Mouse (Mus musculus) hindbrain, postnatal 0 days (tissue): ENCODE measurements around the gene Tada1. TPM values are rescaled to one million over a fixed set of nuclear protein-coding genes. Genes with fewer than 3 reads are reported as not detected.

Source experiments
- ATAC-seq: fragments of 200-750 bp; cut with Nextera tagmentation; 2 replicates; pipeline ENCODE4 v1.8.0; 2017; ENCODE audit warnings: mild to moderate bottlenecking, moderate TSS enrichment, moderate library complexity
- DNase-seq: peaks from one replicate; pipeline ENCODE4 v3.0.0-alpha.2; 2015; ENCODE audit warnings: low spot score
- H3K27ac ChIP-seq: fragments of 300-500 bp; sonication (generic); 2 replicates; pipeline ENCODE4 v1.5.1; 2014; ENCODE audit warnings: mild to moderate bottlenecking
- H3K27me3 ChIP-seq: fragments of 300-500 bp; sonication (generic); 2 replicates; pipeline ENCODE4 v1.6.1; 2014; ENCODE audit warnings: low read length, mixed read lengths; ENCODE audit not compliant: insufficient read depth
- H3K36me3 ChIP-seq: fragments of 300-500 bp; sonication (generic); 2 replicates; pipeline ENCODE4 v1.6.1; 2014; ENCODE audit warnings: low read length, mixed read lengths; ENCODE audit not compliant: insufficient read depth
- H3K4me1 ChIP-seq: fragments of 300-500 bp; sonication (generic); 2 replicates; pipeline ENCODE4 v1.6.1; 2014; ENCODE audit warnings: antibody characterized with exemption, low read length, mixed read lengths; ENCODE audit not compliant: insufficient read depth
- H3K4me2 ChIP-seq: fragments of 300-500 bp; sonication (generic); 2 replicates; pipeline ENCODE4 v1.6.1; 2014; ENCODE audit warnings: low read depth, mild to moderate bottlenecking, low read length, moderate library complexity, mixed read lengths
- H3K4me3 ChIP-seq: fragments of 300-500 bp; sonication (generic); 2 replicates; pipeline ENCODE4 v1.5.1; 2014; ENCODE audit warnings: low read length
- H3K9ac ChIP-seq: fragments of 300-500 bp; sonication (generic); replicated peaks from 2 replicates; pipeline ENCODE4 v1.6.1; 2014; ENCODE audit warnings: mild to moderate bottlenecking, low read length, moderate library complexity, mixed read lengths
- H3K9me3 ChIP-seq: fragments of 300-500 bp; sonication (generic); 2 replicates; pipeline ENCODE4 v1.6.1; 2016; ENCODE audit warnings: low read length, mixed read lengths
- CTCF ChIP-seq: IDR thresholded peaks from 2 replicates; pipeline ENCODE4 v1.5.1; 2016; ENCODE audit warnings: antibody characterized with exemption, control low read depth, low read depth
- WGBS: fragments of 180-500 bp; shearing (Covaris S2); extraction: QIAGEN DNeasy Blood & Tissue Kit; methylation state at CpG from one replicate; pipeline ENCODE4 v1.1.7; 2014; 5-methylcytosine and 5-hydroxymethylcytosine counted together
- polyA plus RNA-seq: library from polyadenylated mRNA; unstranded; fragments of >200 nt; fragmentation: Nextera tagmentation; extraction: Ambion mirVana; gene quantifications from 2 replicates; pipeline ENCODE4 v1.2.1, GENCODE M21; 2015
- total RNA-seq: library from RNA; depleted of rRNA; stranded (reverse); fragments of >200 nt; gene quantifications from 2 replicates; pipeline ENCODE4 v1.2.3, GENCODE M21; 2014; rRNA removed

Tada1 gene
- total and polyA plus RNA-seq, 2 experiments from 2014 or later: 51.5 to 52.7 TPM

DNA sequence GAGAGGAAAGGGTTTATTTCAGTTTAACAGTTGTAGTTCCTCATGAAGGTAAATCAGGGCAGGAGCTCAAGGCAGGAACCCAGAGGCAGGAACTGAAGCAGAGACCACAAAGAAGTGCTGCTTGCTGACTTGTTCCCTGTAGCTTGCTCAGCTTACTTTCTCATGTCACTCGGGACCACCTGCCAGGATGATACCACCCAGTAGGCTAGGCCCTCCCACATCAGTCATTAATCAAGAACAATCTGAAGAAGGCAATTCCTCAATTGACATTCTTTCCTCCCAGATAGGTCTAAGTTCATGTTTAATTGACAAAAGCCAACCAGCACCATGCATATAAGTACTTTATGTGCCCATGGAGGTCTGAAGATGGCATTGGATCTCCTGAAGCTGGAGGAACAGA is 32.6 kb downstream of the Tada1 start:
- ATAC-seq (no peak), DNase-seq (no peak)
- Histone ChIP-seq H3K4me2 (no peak overlapping the region), H3K36me3 (no peaks in the 10 kb centered on the region), H3K27ac (no peak overlapping the region), H3K4me3 (no peak overlapping the region), H3K9me3 (no peaks in the 10 kb centered on the region), H3K9ac (no peak overlapping the region), H3K27me3 (no peaks in the 10 kb centered on the region), H3K4me1 (no peaks in the 10 kb centered on the region)
- WGBS: 92% methylated on average over 1 of the region's 1 CpGs
- no peak for TF ChIP-seq CTCF

DNA sequence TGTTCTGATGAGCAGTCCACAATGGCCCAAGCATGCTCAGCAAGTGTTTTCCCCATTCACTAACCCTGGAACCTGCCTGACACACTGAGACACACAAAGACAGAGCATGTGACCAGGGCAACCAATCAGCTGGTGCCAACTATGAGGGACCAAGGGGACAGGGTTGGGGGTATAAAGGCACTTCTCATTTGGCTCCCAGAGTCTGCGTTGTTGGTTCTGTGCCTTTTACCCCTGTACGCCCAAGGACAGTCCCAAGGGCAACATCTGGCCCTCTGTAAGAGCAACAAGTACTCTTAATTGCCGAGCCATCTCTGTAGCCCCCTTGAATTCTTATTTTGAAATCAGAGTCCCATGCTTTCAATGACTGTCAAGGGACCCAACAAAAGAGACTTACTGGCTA is 33.4 kb downstream of the Tada1 start:
- 86% methylated on average over 3 of the region's 3 CpGs for WGBS
- no peaks in the 10 kb centered on the region for H3K27me3 ChIP-seq

DNA sequence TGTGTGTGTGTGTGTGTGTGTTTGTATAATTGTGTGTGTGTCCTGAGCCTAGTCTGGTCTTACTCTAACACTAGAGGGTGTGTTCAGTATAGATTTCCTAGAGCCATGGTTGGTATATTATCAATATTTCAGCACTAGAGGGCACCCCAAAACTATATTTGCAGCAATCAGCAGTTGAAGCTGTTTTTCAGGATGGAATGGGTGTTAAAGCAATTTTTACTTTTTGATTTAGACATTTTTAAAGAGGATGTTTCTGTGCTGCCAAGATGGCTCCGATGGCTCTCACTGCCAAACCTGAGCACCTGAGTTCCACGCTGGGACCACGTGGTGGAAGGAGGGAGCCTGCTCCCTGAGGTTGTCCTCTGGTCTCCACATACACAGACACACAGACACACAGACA is 50.2 kb downstream of the Tada1 start:
- DNase-seq (peak; percentile 77), ATAC-seq (peak; percentile 74)
- no peak overlapping the region for H3K27ac ChIP-seq
- H3K4me3 ChIP-seq: no peak overlapping the region
- 65% methylated on average over 3 of the region's 3 CpGs for WGBS
- H3K9ac ChIP-seq: no peak overlapping the region
- no peak overlapping the region for H3K4me2 ChIP-seq
- no peaks in the 10 kb centered on the region for H3K4me1 ChIP-seq
- TF ChIP-seq CTCF: peak; percentile 72
- H3K27me3 ChIP-seq: no peaks in the 10 kb centered on the region
- no peaks in the 10 kb centered on the region for H3K36me3 ChIP-seq
- no peaks in the 10 kb centered on the region for H3K9me3 ChIP-seq

More for the DNA sequence above, 33.4 kb downstream of the Tada1 start:
- H3K27ac ChIP-seq: no peak overlapping the region
- TF ChIP-seq CTCF: no peak
- no peak overlapping the region for H3K4me3 ChIP-seq
- H3K4me1 ChIP-seq: no peaks in the 10 kb centered on the region
- H3K4me2 ChIP-seq: no peak overlapping the region
- H3K9ac ChIP-seq: no peak overlapping the region
- no peak for ATAC-seq
- H3K36me3 ChIP-seq: no peaks in the 10 kb centered on the region
- no peak for DNase-seq
- no peaks in the 10 kb centered on the region for H3K9me3 ChIP-seq

GRCm38 (mm10) chr1:166429809-166430431 is 51.0 kb downstream of the Tada1 start:
- no peak overlapping the region for H3K4me2 ChIP-seq

GRCm38 (mm10) chr1:166439426-166439825 is 60.5 kb downstream of the Tada1 start:
- 65% methylated on average over 6 of the region's 6 CpGs for WGBS
- DNase-seq (no peak), ATAC-seq (no peak)
- Histone ChIP-seq H3K4me3 (no peak overlapping the region), H3K9ac (no peak overlapping the region), H3K4me2 (no peak overlapping the region), H3K4me1 (no peaks in the 10 kb centered on the region), H3K36me3 (no peaks in the 10 kb centered on the region), H3K27me3 (no peaks in the 10 kb centered on the region), H3K9me3 (no peaks in the 10 kb centered on the region), H3K27ac (no peak overlapping the region)
- no peak for TF ChIP-seq CTCF

More at GRCm38 (mm10) chr1:166429809-166430431, 51.0 kb downstream of the Tada1 start:
- H3K27ac ChIP-seq: no peak overlapping the region
- no peaks in the 10 kb centered on the region for H3K9me3 ChIP-seq
- WGBS: 55% methylated on average over 10 of the region's 10 CpGs
- H3K9ac ChIP-seq: no peak overlapping the region
- TF ChIP-seq CTCF: no peak
- no peaks in the 10 kb centered on the region for H3K4me1 ChIP-seq
- H3K27me3 ChIP-seq: no peaks in the 10 kb centered on the region
- no peaks in the 10 kb centered on the region for H3K36me3 ChIP-seq
- DNase-seq: peak; percentile 6
- ATAC-seq: no peak
- H3K4me3 ChIP-seq: no peak overlapping the region

DNA sequence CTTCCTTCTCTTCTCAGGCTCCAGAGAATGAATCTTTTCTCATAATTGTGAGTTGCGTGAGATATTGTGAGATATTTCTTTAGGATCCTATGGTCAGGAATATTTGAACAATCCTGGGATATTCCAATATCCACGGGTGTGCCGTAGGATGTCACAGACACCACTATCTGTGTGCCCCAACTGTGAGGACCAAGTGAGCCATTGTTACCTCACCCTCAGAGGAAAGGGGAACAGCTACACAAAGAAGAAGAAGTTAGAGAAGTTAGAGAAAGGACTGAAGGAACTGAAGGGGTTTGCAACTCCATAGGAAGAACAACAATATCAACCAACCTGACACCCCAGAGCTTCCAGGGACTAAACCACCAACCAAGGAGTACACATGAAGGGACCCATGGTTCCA is 63.1 kb downstream of the Tada1 start:
- DNase-seq (no peak), ATAC-seq (no peak)
- Histone ChIP-seq H3K27ac (no peak overlapping the region), H3K9me3 (no peaks in the 10 kb centered on the region), H3K4me3 (no peak overlapping the region), H3K9ac (no peak overlapping the region), H3K4me1 (no peaks in the 10 kb centered on the region), H3K27me3 (no peaks in the 10 kb centered on the region), H3K36me3 (no peaks in the 10 kb centered on the region), H3K4me2 (no peak overlapping the region)
- WGBS: 93% methylated on average over 3 of the region's 3 CpGs
- no peak for TF ChIP-seq CTCF

Other genes with a start within 250 kb of the Tada1 start
- gene Gpa33, start 248.9 kb upstream of the Tada1 start, total RNA-seq: not detected in 2 replicates
- 0.06 and 0.09 TPM in 2 replicates for gene Gpa33, start 248.9 kb upstream of the Tada1 start, polyA plus RNA-seq
- gene Mael, start 140.3 kb upstream of the Tada1 start, total RNA-seq: not detected in 2 replicates
- 0.21 and 0.26 TPM in 2 replicates for gene Mael, start 140.3 kb upstream of the Tada1 start, polyA plus RNA-seq
- gene Ildr2, start 125.0 kb upstream of the Tada1 start, total RNA-seq: 23.0 and 25.8 TPM in 2 replicates
- gene Ildr2, start 125.0 kb upstream of the Tada1 start, polyA plus RNA-seq: 5.3 and 5.9 TPM in 2 replicates
- 71.0 and 83.0 TPM in 2 replicates for gene Pogk, start 30.8 kb downstream of the Tada1 start, total RNA-seq
- gene Pogk, start 30.8 kb downstream of the Tada1 start, polyA plus RNA-seq: 18.9 and 19.3 TPM in 2 replicates
- gene Gm4846, start 118.5 kb downstream of the Tada1 start, total RNA-seq: 0.21 TPM in 1 of 2 replicates, not detected in the other
- not detected in 2 replicates for gene Gm4846, start 118.5 kb downstream of the Tada1 start, polyA plus RNA-seq